Comparison of ENCODE assay signal across 17 mouse cellular contexts in the genomic region with DNA sequence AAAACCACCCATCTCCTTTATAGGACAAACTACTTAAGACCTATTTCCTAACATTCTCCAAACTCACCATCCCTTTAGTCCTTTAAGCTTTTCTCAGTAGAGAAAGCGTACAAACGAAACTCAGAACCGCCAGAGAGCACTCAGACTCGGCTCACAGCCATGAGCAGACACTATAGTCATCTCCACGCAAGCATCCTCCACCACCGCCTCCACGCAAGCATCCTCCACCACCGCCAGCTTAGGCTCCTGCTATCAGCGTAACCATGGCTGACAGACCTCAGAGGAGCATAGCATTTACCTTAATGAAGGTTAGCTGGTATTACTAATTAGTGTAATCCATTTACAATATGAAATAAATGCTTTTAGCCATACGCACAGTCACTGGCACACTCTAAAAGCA.
"Had no signal": no experiment of that assay in that cellular context is flagged by ENCODE, and none has a peak within 500 bp of the region (broad histone marks: within the 10 kb centered on the region; RNA-seq: fewer than 3 reads in every experiment).

No protein-coding gene starts in this region.

- H3K9me3 ChIP-seq: limb, embryonic 12.5 days; limb, embryonic 15.5 days; midbrain, embryonic 13.5 days; neural tube, embryonic 12.5 days had no signal

- DNase-seq: kidney, adult 18-20 months; kidney, adult 9 months; kidney, postnatal 14 days; kidney, postnatal 4 days; liver, postnatal 0 days; lung, embryonic 14.5 days; thymus, adult 18-20 months; thymus, postnatal 36 days had no signal

- H3K4me3 ChIP-seq: left cerebral cortex, adult 2 months; limb, embryonic 12.5 days; limb, embryonic 15.5 days; midbrain, embryonic 13.5 days; neural tube, embryonic 12.5 days had no signal

- H3K27ac ChIP-seq: left cerebral cortex, adult 2 months; limb, embryonic 12.5 days; limb, embryonic 15.5 days; liver, embryonic 14.5 days; macrophage; midbrain, embryonic 13.5 days; neural tube, embryonic 12.5 days had no signal

- H3K36me3 ChIP-seq: limb, embryonic 12.5 days; limb, embryonic 15.5 days had no signal

- H3K27me3 ChIP-seq: limb, embryonic 12.5 days; limb, embryonic 15.5 days; midbrain, embryonic 13.5 days; neural tube, embryonic 12.5 days had no signal

- H3K4me2 ChIP-seq: limb, embryonic 12.5 days; limb, embryonic 15.5 days; liver, embryonic 11.5 days; lung, embryonic 14.5 days; midbrain, embryonic 13.5 days; neural tube, embryonic 12.5 days had no signal

- ATAC-seq: liver, postnatal 0 days; lung, postnatal 0 days; midbrain, embryonic 13.5 days had no signal

- H3K9ac ChIP-seq: limb, embryonic 12.5 days; limb, embryonic 15.5 days; liver, embryonic 14.5 days; liver, postnatal 0 days; lung, embryonic 14.5 days; midbrain, embryonic 13.5 days; neural tube, embryonic 12.5 days had no signal

- H3K4me1 ChIP-seq: neural tube, embryonic 12.5 days had no signal
